Mouse (Mus musculus) forebrain, embryonic 12.5 days (tissue): ENCODE results near the gene Ptprf. TPM values are rescaled to one million over a fixed set of nuclear protein-coding genes. Genes with fewer than 3 reads are reported as not detected.

Experiments used
- ATAC-seq: fragments of 200-750 bp; cut with Nextera tagmentation; 2 replicates; pipeline ENCODE4 v1.8.0; 2017; ENCODE audit warnings: moderate TSS enrichment; ENCODE audit not compliant: low FRiP score
- H3K27ac ChIP-seq: fragments of 300-500 bp; sonication (generic); 2 replicates; pipeline ENCODE4 v1.5.1; 2016; ENCODE audit warnings: mild to moderate bottlenecking
- H3K27me3 ChIP-seq: fragments of 300-500 bp; sonication (generic); 2 replicates; pipeline ENCODE4 v1.6.1; 2016; ENCODE audit warnings: mild to moderate bottlenecking
- H3K36me3 ChIP-seq: fragments of 300-500 bp; sonication (generic); replicated peaks from 2 replicates; pipeline ENCODE4 v1.6.1; 2016; ENCODE audit warnings: mild to moderate bottlenecking
- H3K4me1 ChIP-seq: fragments of 300-500 bp; sonication (generic); 2 replicates; pipeline ENCODE4 v1.6.1; 2016
- H3K4me2 ChIP-seq: fragments of 300-500 bp; sonication (generic); 2 replicates; pipeline ENCODE4 v1.6.1; 2016; ENCODE audit warnings: mild to moderate bottlenecking, moderate library complexity
- H3K4me3 ChIP-seq: fragments of 300-500 bp; sonication (generic); replicated peaks from 2 replicates; pipeline ENCODE4 v1.5.1; 2016; ENCODE audit warnings: mild to moderate bottlenecking
- H3K9ac ChIP-seq: fragments of 300-500 bp; sonication (generic); 2 replicates; pipeline ENCODE4 v1.6.1; 2016; ENCODE audit warnings: mild to moderate bottlenecking
- H3K9me3 ChIP-seq: fragments of 300-500 bp; sonication (generic); 2 replicates; pipeline ENCODE4 v1.6.1; 2016
- WGBS: fragments of 180-500 bp; shearing (Covaris S2); methylation state at CpG from one replicate; pipeline ENCODE4 v1.1.7; 2016; 5-methylcytosine and 5-hydroxymethylcytosine counted together
- polyA plus RNA-seq: library from polyadenylated mRNA; unstranded; fragments of >200 nt; fragmentation: Nextera tagmentation; extraction: Ambion mirVana; gene quantifications from 2 replicates; pipeline ENCODE4 v1.2.1, GENCODE M21; 2016

Gene Ptprf
- polyA plus RNA-seq, 1 experiment from 2014 or later, result 118 TPM

DNA sequence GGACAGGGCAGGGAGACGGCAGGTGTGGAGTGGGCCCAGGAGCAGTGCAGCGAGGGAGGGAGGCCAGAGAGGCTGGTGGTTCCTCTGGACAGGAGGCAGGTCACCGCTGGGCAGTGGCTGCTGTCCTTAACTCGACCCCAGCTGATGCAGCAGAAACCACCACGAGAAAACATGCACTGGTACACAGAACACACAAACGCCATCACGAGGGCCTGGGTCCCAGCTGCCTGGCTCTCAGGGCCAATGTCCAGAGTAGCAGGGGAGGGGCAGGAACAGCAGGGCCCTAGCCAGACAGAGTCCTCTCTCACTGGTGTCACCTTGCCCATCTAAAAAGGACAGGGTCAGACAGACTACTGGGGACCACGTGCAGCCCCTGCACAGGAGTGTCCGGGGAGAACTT lies 70.4 kb downstream of the Ptprf start:
- Histone ChIP-seq H3K9ac (no peak overlapping the region), H3K9me3 (no peaks in the 10 kb centered on the region), H3K4me2 (no peak overlapping the region), H3K4me1 (no peaks in the 10 kb centered on the region), H3K27me3 (no peaks in the 10 kb centered on the region), H3K27ac (no peak overlapping the region), H3K36me3 (peaks cover 98% of the 10 kb centered on the region), H3K4me3 (no peak overlapping the region)
- WGBS, result 88% methylated on average over 9 of the region's 9 CpGs
- ATAC-seq, result no peak

DNA sequence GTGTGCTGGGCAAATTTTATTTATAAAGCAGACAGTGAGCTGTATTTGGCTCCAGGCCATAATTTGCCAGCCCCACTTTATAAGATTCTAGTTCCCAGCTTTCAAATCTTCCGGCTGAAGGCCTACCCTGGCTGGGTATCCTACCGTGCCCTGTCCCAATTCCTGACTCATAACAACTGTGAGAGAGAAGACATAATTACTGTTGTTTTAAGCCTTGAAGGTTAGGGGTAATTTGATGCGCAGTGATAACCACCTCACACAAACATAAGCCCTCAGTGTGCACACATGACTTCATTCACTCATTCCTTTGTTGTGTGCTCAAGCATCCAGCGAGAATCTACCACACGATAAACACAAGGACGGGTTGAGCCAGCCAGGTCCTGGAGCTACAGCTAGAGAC lies 71.7 kb downstream of the Ptprf start:
- 89% methylated on average over 6 of the region's 6 CpGs for WGBS
- ATAC-seq, result no peak
- Histone ChIP-seq H3K9me3 (no peaks in the 10 kb centered on the region), H3K4me3 (no peak overlapping the region), H3K27me3 (no peaks in the 10 kb centered on the region), H3K4me2 (no peak overlapping the region), H3K9ac (no peak overlapping the region), H3K36me3 (peaks cover 98% of the 10 kb centered on the region), H3K27ac (no peak overlapping the region), H3K4me1 (no peaks in the 10 kb centered on the region)

DNA sequence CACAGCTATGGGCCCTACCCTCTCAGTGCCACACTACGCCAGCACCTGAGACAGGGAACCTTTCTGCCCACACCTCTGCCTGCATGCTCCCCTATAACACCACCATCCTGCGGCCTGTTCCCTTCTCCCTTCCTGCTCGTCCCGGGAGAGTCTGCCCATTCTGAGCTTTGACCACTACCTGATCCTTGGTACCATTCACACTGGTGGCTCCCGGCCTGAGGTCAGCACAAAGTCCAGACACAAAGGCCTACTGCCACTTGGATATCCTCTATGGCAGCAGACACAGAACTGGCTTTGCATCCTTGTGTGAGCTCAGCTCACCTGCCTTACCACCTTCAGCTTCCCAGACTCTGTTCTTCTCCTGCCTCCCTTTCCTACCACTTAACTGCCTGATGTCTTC lies 72.7 kb downstream of the Ptprf start:
- Histone ChIP-seq H3K27ac (no peak overlapping the region), H3K9ac (no peak overlapping the region), H3K4me1 (no peaks in the 10 kb centered on the region), H3K36me3 (peaks cover 98% of the 10 kb centered on the region), H3K4me3 (no peak overlapping the region), H3K9me3 (no peaks in the 10 kb centered on the region), H3K4me2 (no peak overlapping the region), H3K27me3 (no peaks in the 10 kb centered on the region)
- ATAC-seq, result no peak
- 91% methylated on average over 5 of the region's 5 CpGs for whole genome bisulfite sequencing

DNA sequence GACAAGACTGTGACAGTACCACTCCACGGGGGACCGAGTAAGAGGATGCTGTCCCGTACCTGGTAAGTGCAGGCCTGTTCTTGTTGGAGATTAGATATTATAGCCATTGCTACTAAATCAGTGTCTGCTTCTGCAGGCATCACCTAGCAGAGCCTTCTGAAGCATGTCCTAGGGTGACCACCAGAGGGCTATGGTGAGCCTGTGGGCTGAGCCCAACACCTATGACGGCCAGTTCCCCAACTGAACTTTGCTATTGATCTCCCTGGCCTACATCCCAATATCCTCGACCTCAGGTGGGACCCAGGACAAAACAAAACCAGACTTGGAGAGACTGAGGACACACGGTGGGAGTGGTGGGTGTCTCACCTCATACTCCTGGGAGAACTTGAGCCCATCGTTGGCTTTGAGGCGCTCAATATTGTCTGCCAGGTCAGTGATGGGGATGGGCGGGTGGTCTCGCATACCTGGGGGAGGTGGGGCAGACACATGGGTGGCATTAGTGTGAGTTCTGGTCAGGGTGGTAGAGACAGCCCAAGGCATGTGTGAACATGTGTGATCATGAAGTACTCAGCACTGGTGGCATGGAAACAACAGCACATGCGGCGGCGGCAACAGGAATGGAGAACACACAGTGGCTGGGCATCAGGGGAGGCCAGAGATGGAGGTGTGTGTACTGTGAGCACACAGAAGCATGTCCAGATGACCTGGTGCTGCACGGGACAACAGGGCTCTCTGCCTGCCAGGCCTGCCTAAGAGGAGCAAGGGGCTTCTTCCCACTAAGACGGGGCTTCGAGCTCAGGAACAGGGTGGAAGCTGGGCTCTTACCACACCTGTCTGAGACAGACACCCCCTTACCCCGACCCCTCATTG lies 74.2 kb downstream of the Ptprf start:
- Histone ChIP-seq H3K36me3 (peaks cover 100% of the 10 kb centered on the region), H3K27me3 (no peaks in the 10 kb centered on the region), H3K4me3 (no peak overlapping the region), H3K4me1 (no peaks in the 10 kb centered on the region), H3K9me3 (no peaks in the 10 kb centered on the region), H3K27ac (no peak overlapping the region), H3K9ac (no peak overlapping the region), H3K4me2 (no peak overlapping the region)
- WGBS, result 86% methylated on average over 17 of the region's 17 CpGs
- ATAC-seq, result peak; percentile 40

DNA sequence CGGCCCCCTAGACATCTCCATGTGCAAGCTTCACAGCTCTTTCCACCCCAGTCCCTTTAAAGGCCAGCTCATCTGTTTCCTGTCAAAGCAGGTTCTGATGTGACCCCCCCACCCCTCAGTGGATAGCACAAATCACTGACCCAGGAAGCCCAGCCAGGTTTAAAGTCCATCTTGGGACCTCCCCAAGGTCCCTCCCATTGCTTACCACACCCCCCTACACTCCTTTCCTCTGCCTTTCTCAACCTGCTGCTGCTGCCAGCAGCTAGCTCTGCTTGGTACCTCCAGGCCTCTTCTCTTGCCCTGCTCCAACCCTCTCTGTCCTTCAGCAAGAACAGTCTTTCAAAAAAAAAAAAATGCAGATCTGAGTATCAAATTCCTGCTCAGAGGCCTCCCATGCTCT lies 76.3 kb downstream of the Ptprf start:
- H3K36me3 ChIP-seq, result peaks cover 100% of the 10 kb centered on the region
- H3K4me1 ChIP-seq, result no peaks in the 10 kb centered on the region
- H3K27me3 ChIP-seq, result no peaks in the 10 kb centered on the region
- no peak overlapping the region for H3K4me3 ChIP-seq
- no peak overlapping the region for H3K4me2 ChIP-seq
- no peak overlapping the region for H3K9ac ChIP-seq
- no peak for ATAC-seq
- no peaks in the 10 kb centered on the region for H3K9me3 ChIP-seq
- WGBS, result 84% methylated on average over 1 of the region's 1 CpGs
- no peak overlapping the region for H3K27ac ChIP-seq

DNA sequence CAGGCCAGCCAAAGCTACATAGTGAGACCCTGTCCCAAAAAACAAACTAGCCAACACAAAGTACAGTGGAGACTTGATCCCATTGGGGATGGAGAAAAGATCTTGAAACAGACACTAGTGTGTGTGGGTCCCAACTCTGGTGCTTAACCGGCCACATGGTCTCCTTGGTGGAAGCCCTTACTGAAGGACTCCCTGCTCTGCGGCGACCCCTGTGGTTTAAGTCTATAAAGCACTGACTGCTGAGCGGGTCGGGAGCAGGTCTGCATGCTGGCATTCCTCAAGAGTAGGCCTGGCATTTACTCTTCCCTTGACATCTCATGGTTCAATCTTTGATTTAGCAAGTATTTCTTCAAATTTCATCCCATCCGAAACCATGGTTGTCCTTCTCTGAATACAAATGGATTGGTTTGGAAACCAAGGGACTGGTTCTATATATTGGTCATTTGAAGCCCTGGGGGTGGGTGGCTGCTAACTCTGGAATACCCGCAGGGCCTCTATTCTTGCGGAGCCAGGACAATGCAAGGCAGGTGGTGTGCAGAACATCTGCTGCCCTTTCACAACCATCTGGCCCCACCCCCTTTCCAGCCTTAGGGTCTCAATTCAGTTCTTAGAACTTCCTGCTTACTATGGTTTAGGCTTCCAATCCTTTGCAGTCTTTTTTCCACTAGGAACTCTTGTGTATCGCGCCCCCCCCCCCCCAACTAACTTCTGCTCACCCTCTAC lies 84.1 kb downstream of the Ptprf start:
- H3K4me3 ChIP-seq, result no peak overlapping the region
- H3K9ac ChIP-seq, result no peak overlapping the region
- H3K27ac ChIP-seq, result 0 out of 2 replicates have a peak overlapping the region, but pooled peaks have one; percentile 19
- peaks cover 45% of the 10 kb centered on the region for H3K36me3 ChIP-seq
- peak; percentile 33; the same call in 1 of the 2 replicates for ATAC-seq
- H3K4me1 ChIP-seq, result peaks cover 6% of the 10 kb centered on the region; the same call in 1 of the 2 replicates
- WGBS, result 50% methylated on average over 8 of the region's 10 CpGs
- H3K27me3 ChIP-seq, result no peaks in the 10 kb centered on the region
- no peak overlapping the region for H3K4me2 ChIP-seq
- H3K9me3 ChIP-seq, result no peaks in the 10 kb centered on the region

DNA sequence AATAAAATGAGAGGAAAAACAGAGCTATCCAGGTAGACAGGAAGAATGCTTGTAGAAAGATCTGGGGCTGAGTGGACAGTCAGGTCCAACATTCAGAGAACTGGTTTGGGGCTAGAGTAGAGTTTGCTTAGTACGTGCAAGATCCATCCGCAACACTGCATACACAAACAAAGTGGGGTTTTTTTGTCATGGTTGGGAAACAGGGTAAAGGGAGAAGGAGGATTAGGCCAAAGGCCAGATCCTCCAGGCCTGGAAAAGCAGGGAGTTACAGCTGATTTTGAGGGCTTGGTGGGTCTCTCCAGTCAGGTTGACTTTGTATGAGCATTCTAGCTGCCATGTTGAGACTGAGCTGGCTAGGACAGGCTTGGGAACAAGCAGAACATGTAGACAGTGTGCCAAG lies 85.3 kb downstream of the Ptprf start:
- no peak overlapping the region for H3K9ac ChIP-seq
- no peak overlapping the region for H3K4me3 ChIP-seq
- H3K4me2 ChIP-seq, result no peak overlapping the region
- no peaks in the 10 kb centered on the region for H3K9me3 ChIP-seq
- no peaks in the 10 kb centered on the region for H3K27me3 ChIP-seq
- peaks cover 6% of the 10 kb centered on the region; the same call in 1 of the 2 replicates for H3K4me1 ChIP-seq
- H3K36me3 ChIP-seq, result peaks cover 33% of the 10 kb centered on the region
- WGBS, result 98% methylated on average over 2 of the region's 2 CpGs
- ATAC-seq, result no peak
- 0 out of 2 replicates have a peak overlapping the region, but pooled peaks have one; percentile 11 for H3K27ac ChIP-seq

DNA sequence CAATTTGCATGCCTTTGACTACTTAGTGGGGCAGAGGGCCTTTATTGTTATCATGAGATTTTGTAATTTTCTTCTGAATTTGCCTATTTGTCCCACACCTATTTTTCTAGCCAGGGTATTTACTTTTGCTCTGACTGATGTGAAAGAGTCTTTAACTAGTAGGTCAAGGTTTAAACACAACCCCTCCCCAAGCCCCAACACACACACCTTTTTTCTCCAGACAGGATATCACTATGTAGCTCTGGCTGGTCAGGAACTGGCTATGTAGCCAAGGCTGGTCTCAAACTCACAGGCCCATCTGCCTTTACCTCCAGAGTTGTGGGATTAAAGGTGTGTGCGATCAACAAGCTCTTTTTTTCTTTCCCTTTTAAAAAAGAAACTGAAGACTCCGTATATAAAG lies 92.1 kb downstream of the Ptprf start:
- H3K4me2 ChIP-seq, result no peak overlapping the region
- H3K36me3 ChIP-seq, result no peaks in the 10 kb centered on the region
- no peak overlapping the region for H3K27ac ChIP-seq
- H3K9ac ChIP-seq, result no peak overlapping the region
- no peaks in the 10 kb centered on the region for H3K27me3 ChIP-seq
- 93% methylated on average over 2 of the region's 2 CpGs for WGBS
- no peak overlapping the region for H3K4me3 ChIP-seq
- no peaks in the 10 kb centered on the region for H3K4me1 ChIP-seq
- no peaks in the 10 kb centered on the region for H3K9me3 ChIP-seq
- no peak for ATAC-seq

DNA sequence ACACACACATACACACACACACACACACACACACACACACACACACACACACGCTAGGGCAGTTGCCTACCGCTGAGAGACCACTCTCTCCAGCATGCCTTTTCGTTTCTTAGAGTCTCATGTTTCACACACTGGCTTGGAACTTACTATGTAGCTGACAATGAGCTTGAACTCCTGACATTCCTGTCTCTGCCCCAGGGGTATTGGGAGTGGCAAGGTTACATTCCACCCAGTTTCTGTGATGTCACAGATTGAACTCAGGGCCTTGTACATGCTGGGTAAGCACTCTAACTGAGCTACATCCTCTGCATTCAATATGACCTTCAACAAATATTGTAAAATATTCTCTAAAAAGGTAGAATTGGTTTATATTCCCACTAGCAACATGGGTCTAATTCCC lies 92.6 kb downstream of the Ptprf start:
- H3K9me3 ChIP-seq, result no peaks in the 10 kb centered on the region
- WGBS, result 75% methylated on average over 3 of the region's 3 CpGs
- H3K36me3 ChIP-seq, result no peaks in the 10 kb centered on the region
- no peak overlapping the region for H3K4me3 ChIP-seq
- H3K27me3 ChIP-seq, result no peaks in the 10 kb centered on the region
- H3K27ac ChIP-seq, result no peak overlapping the region
- H3K9ac ChIP-seq, result no peak overlapping the region
- 0 out of 2 replicates have a peak, but pooled peaks cover 2% of the 10 kb centered on the region for H3K4me1 ChIP-seq
- no peak for ATAC-seq
- H3K4me2 ChIP-seq, result no peak overlapping the region

DNA sequence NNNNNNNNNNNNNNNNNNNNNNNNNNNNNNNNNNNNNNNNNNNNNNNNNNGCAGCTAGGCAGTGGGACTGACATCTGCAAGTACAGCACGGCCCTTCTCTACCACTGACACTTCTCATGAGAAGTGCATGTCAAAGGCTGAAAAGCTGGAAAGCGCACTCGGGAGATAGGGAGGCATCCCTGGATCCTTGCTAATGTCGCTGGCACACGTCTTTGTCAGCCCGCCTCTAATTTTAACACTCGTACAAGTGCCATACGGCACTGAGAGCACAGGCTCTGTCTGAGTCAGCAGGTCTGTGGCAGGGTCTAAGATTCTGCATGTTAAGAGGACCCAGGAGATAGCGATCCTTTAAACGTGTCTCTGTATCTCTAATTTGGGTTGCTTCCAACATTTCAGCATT lies 95.0 kb downstream of the Ptprf start:
- Histone ChIP-seq H3K9me3 (no peaks in the 10 kb centered on the region), H3K4me1 (peaks cover 6% of the 10 kb centered on the region; the same call in 1 of the 2 replicates), H3K27me3 (no peaks in the 10 kb centered on the region), H3K27ac (no peak overlapping the region), H3K9ac (no peak overlapping the region), H3K4me2 (no peak overlapping the region), H3K36me3 (no peaks in the 10 kb centered on the region), H3K4me3 (no peak overlapping the region)
- WGBS, result 89% methylated on average over 10 of the region's 10 CpGs
- no peak for ATAC-seq

DNA sequence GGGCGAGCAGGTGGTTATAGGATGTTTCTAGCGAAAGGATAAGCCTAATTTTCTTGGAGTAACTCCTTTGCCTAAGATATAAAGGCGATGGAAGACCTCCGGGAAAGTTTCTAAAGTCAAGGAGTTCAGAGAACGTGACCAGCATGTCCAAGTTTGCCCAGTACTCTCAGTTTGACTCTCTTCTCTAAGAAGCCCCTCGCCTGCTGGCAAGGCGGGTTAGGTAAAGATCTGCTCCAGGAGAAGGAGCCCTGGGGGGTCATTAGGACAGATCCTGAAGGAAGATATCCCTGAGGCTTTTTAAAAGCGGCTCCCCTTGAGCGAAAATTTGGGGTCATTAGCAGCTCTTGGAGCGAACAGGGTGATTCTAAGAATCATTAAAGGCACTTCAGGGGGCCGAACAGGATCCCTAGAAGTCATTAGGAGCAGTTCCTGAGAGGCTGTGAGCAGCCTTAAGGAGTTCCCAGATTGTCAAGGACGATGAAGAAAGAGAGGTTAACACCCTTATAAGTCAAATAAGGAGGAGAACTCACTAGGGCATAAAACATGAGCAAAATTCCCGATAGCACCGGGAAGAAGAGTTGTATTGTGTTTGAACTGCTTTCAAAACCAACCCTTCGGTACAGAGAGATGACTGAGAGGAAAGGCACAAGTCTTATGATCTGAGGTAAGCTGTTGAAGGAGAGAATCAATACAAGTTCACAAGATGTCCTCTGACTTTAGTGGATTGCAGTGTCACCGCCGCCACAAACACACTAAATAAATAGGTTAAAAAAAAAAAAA lies 110.7 kb downstream of the Ptprf start:
- 14% methylated on average over 17 of the region's 17 CpGs for WGBS
- peak overlapping the region; percentile 85 for H3K9ac ChIP-seq
- H3K4me1 ChIP-seq, result peaks cover 15% of the 10 kb centered on the region
- H3K36me3 ChIP-seq, result peaks cover 19% of the 10 kb centered on the region
- no peak for ATAC-seq
- H3K4me2 ChIP-seq, result peak overlapping the region; percentile 73
- no peaks in the 10 kb centered on the region for H3K27me3 ChIP-seq
- no peaks in the 10 kb centered on the region for H3K9me3 ChIP-seq
- peak overlapping the region; percentile 78 for H3K4me3 ChIP-seq
- H3K27ac ChIP-seq, result peak overlapping the region; percentile 98
